Mouse (Mus musculus): ENCODE results near the gene Clec2g. TPM values are rescaled to one million over a fixed set of nuclear protein-coding genes. Genes with fewer than 3 reads are reported as not detected.
"Not testable (repeated sequence)": the region's sequence is repeated elsewhere in the genome, so short reads cannot be mapped to it uniquely, and the experiment has no call there.

The Clec2g gene
- total RNA-seq (2012; rRNA removed) (66.5 and 91.7 TPM in 2 replicates), total RNA-seq (2014; rRNA removed) (142 and 169 TPM in 2 replicates), polyA plus RNA-seq (2012; ENCODE audit: insufficient read length, low read depth) (78.9 and 82.0 TPM in 2 replicates)

- H3K27me3 ChIP-seq (replicated peaks); H3K4me1 ChIP-seq (ENCODE audit: control insufficient read depth in 1 of 2, insufficient read depth in 2 of 2); H3K36me3 ChIP-seq (replicated peaks in 1 of 2; ENCODE audit: control insufficient read depth in 1 of 2, insufficient read depth in 1 of 2, low read length in 1 of 2); H3K9ac ChIP-seq (ENCODE audit: insufficient read depth, low read depth); H3K79me2 ChIP-seq (replicated peaks; ENCODE audit: control insufficient read depth, extremely low read depth, insufficient read depth, poor library complexity, severe bottlenecking); in situ Hi-C loops (cut with MboI; ENCODE audit: low pct_ligation_motif_present, low pct_unique_long_range_greater_than_20kb, low sequenced_read_pairs); H3K27ac ChIP-seq (ENCODE audit: insufficient read depth, low read depth); H3K9me3 ChIP-seq (replicated peaks; ENCODE audit: low read length); H3K4me2 ChIP-seq (ENCODE audit: insufficient read depth, low read depth, poor library complexity, severe bottlenecking); DNase-seq (ENCODE audit: extremely low read depth); dilution Hi-C loops (cut with MboI; ENCODE audit: extremely low pct_ligation_motif_present, extremely low pct_unique_long_range_greater_than_20kb, low sequenced_read_pairs); H3K4me3 ChIP-seq (replicated peaks in 1 of 3; ENCODE audit: low read depth in 2 of 3, low read length in 2 of 3, poor library complexity in 1 of 3): not testable (repeated sequence)
These were observed at the start of gene Clec2g for GRCm38 (mm10) chr6:128934081-128934480. Gene Clec2g (plus strand): TSS chr6:128934381.

DNA sequence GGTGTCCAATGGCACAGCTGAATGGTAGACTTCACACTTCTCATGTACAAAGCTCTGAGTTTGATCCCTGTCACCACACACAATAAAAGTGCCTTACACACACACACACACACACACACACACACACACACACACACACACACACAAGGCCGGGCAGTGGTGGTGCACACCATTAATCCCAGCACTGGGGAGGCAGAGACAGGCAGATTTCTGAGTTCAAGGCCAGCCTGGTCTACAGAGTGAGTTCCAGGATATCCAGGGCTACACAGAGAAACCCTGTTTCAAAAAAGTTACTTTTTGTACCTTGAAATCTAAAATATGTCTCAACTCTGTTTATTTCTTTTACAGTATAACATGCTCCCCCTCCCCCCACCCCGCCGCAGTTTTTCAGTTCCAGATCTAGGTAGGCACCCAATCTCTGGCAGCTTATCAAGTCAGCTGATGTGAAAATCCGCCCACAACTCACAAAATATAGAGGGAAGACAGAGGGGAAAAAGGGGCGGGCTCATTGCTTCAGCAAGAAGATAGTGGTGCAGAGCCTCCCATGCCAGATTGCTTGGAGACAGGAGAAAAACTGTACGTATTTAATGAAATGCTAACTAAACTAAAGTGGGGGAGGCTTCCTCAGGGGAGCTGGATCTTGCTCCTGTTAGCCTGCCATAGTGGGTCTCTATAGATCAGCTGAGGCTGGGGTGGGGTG, 46.9 kb upstream of the Clec2g start, which contains the start of gene Clec2i:
Gene Clec2i (plus strand): TSS at position 498 of the 700 bp plus-strand sequence.
- Histone ChIP-seq H3K4me1 (ENCODE audit: control insufficient read depth in 1 of 2, insufficient read depth in 2 of 2) (peaks cover 4 to 34% of the 10 kb centered on the region in 2 experiments; a peak in 3 of 4 replicates), H3K4me2 (ENCODE audit: insufficient read depth, low read depth, poor library complexity, severe bottlenecking) (peak within 1 kb of the TSS; percentile 80), H3K79me2 (replicated peaks; ENCODE audit: control insufficient read depth, extremely low read depth, insufficient read depth, poor library complexity, severe bottlenecking) (peaks cover 60% of the 10 kb centered on the region), H3K27ac (ENCODE audit: insufficient read depth, low read depth) (peak within 1 kb of the TSS; percentile 94), H3K9ac (ENCODE audit: insufficient read depth, low read depth) (peak within 1 kb of the TSS; percentile 95), H3K36me3 (replicated peaks in 1 of 2; ENCODE audit: control insufficient read depth in 1 of 2, insufficient read depth in 1 of 2, low read length in 1 of 2) (peaks cover 10 to 22% of the 10 kb centered on the region in 2 experiments), H3K4me3 (replicated peaks in 1 of 3; ENCODE audit: low read depth in 2 of 3, low read length in 2 of 3, poor library complexity in 1 of 3) (peak within 1 kb of the TSS; percentile 74 to 84 (median 75))
- dilution Hi-C loops (cut with MboI; ENCODE audit: extremely low pct_ligation_motif_present, extremely low pct_unique_long_range_greater_than_20kb, low sequenced_read_pairs); in situ Hi-C loops (cut with MboI; ENCODE audit: low pct_ligation_motif_present, low pct_unique_long_range_greater_than_20kb, low sequenced_read_pairs); H3K9me3 ChIP-seq (replicated peaks; ENCODE audit: low read length); H3K27me3 ChIP-seq (replicated peaks): not testable (repeated sequence)
- peak; percentile 95 for DNase-seq (ENCODE audit: extremely low read depth)
- TF ChIP-seq MXI1 (IDR thresholded peaks at IDR 0.05; ENCODE audit: low read depth, low read length): peak; percentile 6; the same call in 1 of the 2 replicates
- TF ChIP-seq ZMIZ1 (IDR thresholded peaks at IDR 0.05; ENCODE audit: low read depth, low read length): 0 out of 2 replicates have a peak, but pooled peaks have one; percentile 25
- 0 out of 2 replicates have a peak, but pooled peaks have one; percentile 11 for TF ChIP-seq RCOR1 (conservative IDR thresholded peaks at IDR 0.05; ENCODE audit: low read depth, low read length)
- peak; percentile 46; the same call in 1 of the 2 replicates for TF ChIP-seq IRF4 (IDR thresholded peaks at IDR 0.05; ENCODE audit: low read depth, low read length)
- TF ChIP-seq TBP (conservative IDR thresholded peaks at IDR 0.05; ENCODE audit: low read depth, low read length): peak; percentile 50; the same call in 1 of the 2 replicates
- peak; percentile 52; the same call in 1 of the 2 replicates for TF ChIP-seq NELFE (IDR thresholded peaks at IDR 0.05; ENCODE audit: low read depth, low read length)
- TF ChIP-seq MEF2A (IDR thresholded peaks at IDR 0.05; ENCODE audit: borderline replicate concordance, low read depth, low read length): 0 out of 2 replicates have a peak, but pooled peaks have one; percentile 22
- TF ChIP-seq USF1 (IDR thresholded peaks at IDR 0.05; ENCODE audit: low read depth, low read length): peak; percentile 65
- TF ChIP-seq CHD1 (IDR thresholded peaks at IDR 0.05; ENCODE audit: low read depth, low read length): peak; percentile 68; the same call in 1 of the 2 replicates
- 0 out of 2 replicates have a peak, but pooled peaks have one; percentile 4 for TF ChIP-seq ETS1 (conservative IDR thresholded peaks at IDR 0.05; ENCODE audit: low read depth, low read length)
- TF ChIP-seq POLR2A (IDR thresholded peaks at IDR 0.05; ENCODE audit: low read depth, low read length): peak; percentile 43; the same call in 1 of the 2 replicates

Data from CH12.LX (cell line).